Mouse (Mus musculus) intestine, embryonic 14.5 days (tissue): ENCODE results near the gene Dip2b. TPM values are rescaled to one million over a fixed set of nuclear protein-coding genes. Genes with fewer than 3 reads are reported as not detected.
A peak's percentile ranks its signal among the peaks of the same experiment; 100 is the strongest.

Experiments
- ATAC-seq: fragments of 200-750 bp; cut with Nextera tagmentation; replicated peaks from 2 replicates; pipeline ENCODE4 v1.8.0; 2017; ENCODE audit warnings: low read depth, moderate number of reproducible peaks, moderate TSS enrichment, moderate library complexity; ENCODE audit not compliant: low FRiP score, low TSS enrichment
- DNase-seq: peaks from one replicate; pipeline ENCODE4 v3.0.0-alpha.2; 2018; ENCODE audit warnings: low spot score
- H3K27ac ChIP-seq: fragments of 300-500 bp; sonication (generic); 2 replicates; pipeline ENCODE4 v1.5.1; 2014; ENCODE audit warnings: low read depth, mild to moderate bottlenecking, control low read depth
- H3K27me3 ChIP-seq: fragments of 300-500 bp; sonication (generic); replicated peaks from 2 replicates; pipeline ENCODE4 v1.6.1; 2014; ENCODE audit warnings: low read length, control low read depth; ENCODE audit not compliant: control insufficient read depth, insufficient read depth
- H3K36me3 ChIP-seq: fragments of 300-500 bp; sonication (generic); 2 replicates; pipeline ENCODE4 v1.6.1; 2014; ENCODE audit warnings: low read length, control low read depth; ENCODE audit not compliant: control insufficient read depth, insufficient read depth
- H3K4me1 ChIP-seq: fragments of 300-500 bp; sonication (generic); replicated peaks from 2 replicates; pipeline ENCODE4 v1.6.1; 2014; ENCODE audit warnings: low read length, control low read depth, mixed read lengths; ENCODE audit not compliant: control insufficient read depth, insufficient read depth
- H3K4me2 ChIP-seq: fragments of 300-500 bp; sonication (generic); 2 replicates; pipeline ENCODE4 v1.6.1; 2014; ENCODE audit warnings: low read length
- H3K4me3 ChIP-seq: fragments of 300-500 bp; sonication (generic); 2 replicates; pipeline ENCODE4 v1.5.1; 2014; ENCODE audit warnings: low read depth, low read length, control low read depth, mixed read lengths
- H3K9ac ChIP-seq: fragments of 300-500 bp; sonication (generic); 2 replicates; pipeline ENCODE4 v1.6.1; 2014; ENCODE audit warnings: mild to moderate bottlenecking, low read length
- H3K9me3 ChIP-seq: fragments of 300-500 bp; sonication (generic); 2 replicates; pipeline ENCODE4 v1.6.1; 2016; ENCODE audit warnings: low read length, control low read depth; ENCODE audit not compliant: control insufficient read depth
- WGBS: fragments of 180-500 bp; shearing (Covaris S2); extraction: QIAGEN DNeasy Blood & Tissue Kit; methylation state at CpG from one replicate; pipeline ENCODE4 v1.1.7; 2014; 5-methylcytosine and 5-hydroxymethylcytosine counted together
- polyA plus RNA-seq: library from polyadenylated mRNA; unstranded; fragments of >200 nt; fragmentation: Nextera tagmentation; extraction: Ambion mirVana; gene quantifications from 2 replicates; pipeline ENCODE4 v1.2.1, GENCODE M21; 2014

The Dip2b gene
- polyA plus RNA-seq, 1 experiment from 2014 or later, result 15.2 TPM

DNA sequence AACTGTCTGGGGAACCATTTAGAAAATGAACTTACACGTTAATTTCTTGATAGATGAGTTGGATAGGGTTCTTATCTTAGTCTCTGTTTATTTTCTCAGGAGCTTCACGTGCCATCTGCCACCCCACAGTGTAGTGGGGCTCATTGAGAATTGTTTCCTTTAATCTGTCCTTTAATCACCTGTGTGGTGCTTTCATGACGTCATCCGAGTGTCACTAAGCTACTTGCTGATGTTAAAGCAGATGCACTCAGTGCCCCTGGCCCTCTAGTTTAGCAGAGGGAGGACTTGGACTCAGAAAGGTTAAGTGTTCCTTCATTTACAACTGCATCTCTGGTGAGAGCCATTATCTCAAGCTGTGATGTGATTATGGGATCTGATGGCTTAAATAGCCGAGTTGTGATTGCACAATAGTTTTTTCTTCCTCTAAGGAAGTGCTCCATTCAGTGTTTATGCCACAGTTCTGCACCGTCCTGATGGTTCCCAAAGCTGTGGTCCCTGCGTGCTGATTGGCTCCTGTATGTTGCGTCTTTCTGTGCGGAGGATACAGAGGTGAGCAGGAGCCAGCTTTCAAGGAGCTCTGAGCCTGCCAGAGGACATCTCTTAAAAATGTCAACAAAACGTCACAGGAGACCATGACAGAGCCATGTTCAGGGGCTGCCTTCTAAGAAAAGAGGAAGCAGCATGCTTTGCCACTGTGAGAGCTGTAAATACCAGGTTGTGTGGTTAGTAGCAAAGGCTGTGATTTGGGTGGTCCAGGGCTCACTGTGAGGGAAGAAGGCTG lies 3.0 kb downstream of the Dip2b start:
- 0 out of 2 replicates have a peak overlapping the region, but pooled peaks have one; percentile 27 for H3K9ac ChIP-seq
- H3K4me1 ChIP-seq, result peaks cover 32% of the 10 kb centered on the region
- DNase-seq (no peak), ATAC-seq (no peak)
- H3K9me3 ChIP-seq, result no peaks in the 10 kb centered on the region
- peak overlapping the region; percentile 11; the same call in 1 of the 2 replicates for H3K27ac ChIP-seq
- no peaks in the 10 kb centered on the region for H3K27me3 ChIP-seq
- H3K4me3 ChIP-seq, result 0 out of 2 replicates have a peak overlapping the region, but pooled peaks have one; percentile 8
- peak overlapping the region; percentile 91 for H3K4me2 ChIP-seq
- WGBS, result 30% methylated on average over 10 of the region's 10 CpGs
- H3K36me3 ChIP-seq, result no peaks in the 10 kb centered on the region

DNA sequence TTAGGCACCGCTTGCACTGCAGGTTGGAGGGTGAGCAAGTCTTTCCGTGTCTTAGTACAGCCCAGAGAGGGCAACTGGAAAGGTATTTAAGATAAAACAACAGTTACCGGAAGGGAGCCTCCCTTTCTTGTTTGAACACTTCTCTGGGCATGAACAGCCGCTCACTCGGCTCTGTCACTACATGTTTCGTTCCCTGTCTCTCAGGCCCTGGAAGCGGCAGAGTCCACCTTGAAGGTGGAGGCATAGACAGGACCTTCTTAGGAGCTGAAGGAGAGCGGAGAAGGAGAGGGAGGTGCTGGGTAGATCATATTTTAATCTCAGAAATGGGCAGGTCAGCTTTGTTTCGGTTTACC lies 3.6 kb downstream of the Dip2b start:
- Histone ChIP-seq H3K4me2 (0 out of 2 replicates have a peak overlapping the region, but pooled peaks have one; percentile 7), H3K36me3 (peaks cover 4% of the 10 kb centered on the region; the same call in 1 of the 2 replicates), H3K4me1 (peaks cover 32% of the 10 kb centered on the region), H3K4me3 (no peak overlapping the region), H3K9ac (no peak overlapping the region), H3K27me3 (no peaks in the 10 kb centered on the region), H3K9me3 (no peaks in the 10 kb centered on the region), H3K27ac (no peak overlapping the region)
- ATAC-seq, result no peak
- 65% methylated on average over 9 of the region's 9 CpGs for WGBS
- no peak for DNase-seq

DNA sequence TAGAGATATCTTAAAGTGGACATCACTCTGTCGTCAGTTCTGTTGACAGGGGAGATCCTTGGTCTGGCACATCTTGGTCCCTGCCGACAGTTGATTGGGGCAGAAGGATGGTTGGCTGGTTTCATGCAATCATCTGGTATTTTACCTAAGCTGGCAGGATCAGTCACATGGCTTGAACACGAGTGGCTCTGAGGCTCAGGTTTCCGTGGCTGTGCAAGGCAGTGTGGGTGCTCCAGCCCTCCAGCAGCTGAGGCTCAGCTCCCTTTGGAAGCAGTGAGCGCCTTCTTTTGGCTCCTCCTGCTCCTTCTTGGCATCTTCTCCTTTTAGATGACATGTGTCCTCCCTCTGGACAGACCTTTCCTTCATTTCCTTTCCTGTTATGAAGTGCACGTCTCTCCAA lies 7.1 kb downstream of the Dip2b start:
- peaks cover 8% of the 10 kb centered on the region for H3K36me3 ChIP-seq

DNA sequence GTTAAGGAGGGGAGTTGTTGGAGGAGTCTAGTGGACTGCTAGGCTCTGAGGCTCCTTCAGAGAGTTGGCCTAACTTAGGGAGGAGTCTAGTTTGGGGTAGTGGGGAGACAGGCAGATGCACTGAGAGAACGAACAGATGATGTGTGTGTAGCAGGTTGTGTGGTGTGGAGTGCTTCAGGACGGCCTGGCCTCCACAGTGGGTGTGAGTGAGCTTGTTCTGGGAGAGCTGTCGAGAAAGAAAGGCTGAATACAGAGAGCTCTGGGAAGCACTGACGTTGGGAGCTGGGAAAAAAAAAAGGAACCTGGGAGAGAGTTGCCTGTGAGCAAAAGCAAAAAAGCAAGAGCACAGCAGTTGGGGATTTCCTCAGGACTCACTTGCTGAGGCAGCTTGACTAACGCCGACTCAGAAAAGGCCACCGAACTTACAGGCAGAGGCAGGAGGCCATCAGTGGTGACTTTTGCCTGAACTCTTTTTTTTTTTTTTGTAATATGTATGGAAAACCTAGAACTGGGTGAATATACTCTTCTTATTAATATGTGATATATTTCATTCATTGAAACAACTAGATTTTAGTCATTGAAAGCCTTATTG lies 11.1 kb downstream of the Dip2b start:
- WGBS, result 83% methylated on average over 7 of the region's 7 CpGs
- H3K9ac ChIP-seq, result no peak overlapping the region

More for the DNA sequence above, 7.1 kb downstream of the Dip2b start:
- 53% methylated on average over 6 of the region's 6 CpGs for whole genome bisulfite sequencing
- no peaks in the 10 kb centered on the region for H3K27me3 ChIP-seq
- H3K27ac ChIP-seq, result no peak overlapping the region
- H3K9ac ChIP-seq, result no peak overlapping the region
- no peak overlapping the region for H3K4me2 ChIP-seq
- H3K9me3 ChIP-seq, result no peaks in the 10 kb centered on the region
- peaks cover 22% of the 10 kb centered on the region for H3K4me1 ChIP-seq
- DNase-seq (no peak), ATAC-seq (no peak)
- no peak overlapping the region for H3K4me3 ChIP-seq

DNA sequence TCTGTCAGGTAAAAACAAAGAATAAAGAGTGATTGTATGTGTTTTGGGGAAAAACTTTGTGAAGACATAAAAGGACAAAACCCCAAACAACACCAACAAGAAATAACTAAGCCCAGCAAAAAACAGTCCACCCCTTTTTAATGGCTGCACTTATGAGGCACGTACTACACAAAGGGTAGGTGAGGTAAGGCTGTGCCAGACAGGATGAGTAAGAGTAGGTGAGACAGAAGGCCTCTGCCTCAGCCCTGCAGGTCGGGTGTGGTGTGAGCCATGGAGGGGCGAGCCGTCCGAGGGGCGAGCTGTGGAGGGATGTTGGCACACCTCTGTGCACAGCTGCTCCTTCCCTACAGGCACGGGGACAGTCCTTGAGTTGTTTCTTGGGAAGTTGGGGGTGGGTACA lies 12.5 kb downstream of the Dip2b start:
- no peak for ATAC-seq
- 79% methylated on average over 7 of the region's 7 CpGs for WGBS
- H3K36me3 ChIP-seq, result peaks cover 8% of the 10 kb centered on the region

More for the DNA sequence above, 11.1 kb downstream of the Dip2b start:
- H3K4me1 ChIP-seq, result peaks cover 9% of the 10 kb centered on the region; the same call in 1 of the 2 replicates
- no peak overlapping the region for H3K4me2 ChIP-seq
- DNase-seq (no peak), ATAC-seq (no peak)
- H3K27ac ChIP-seq, result no peak overlapping the region
- H3K9me3 ChIP-seq, result no peaks in the 10 kb centered on the region
- peaks cover 8% of the 10 kb centered on the region for H3K36me3 ChIP-seq
- H3K4me3 ChIP-seq, result no peak overlapping the region
- no peaks in the 10 kb centered on the region for H3K27me3 ChIP-seq

DNA sequence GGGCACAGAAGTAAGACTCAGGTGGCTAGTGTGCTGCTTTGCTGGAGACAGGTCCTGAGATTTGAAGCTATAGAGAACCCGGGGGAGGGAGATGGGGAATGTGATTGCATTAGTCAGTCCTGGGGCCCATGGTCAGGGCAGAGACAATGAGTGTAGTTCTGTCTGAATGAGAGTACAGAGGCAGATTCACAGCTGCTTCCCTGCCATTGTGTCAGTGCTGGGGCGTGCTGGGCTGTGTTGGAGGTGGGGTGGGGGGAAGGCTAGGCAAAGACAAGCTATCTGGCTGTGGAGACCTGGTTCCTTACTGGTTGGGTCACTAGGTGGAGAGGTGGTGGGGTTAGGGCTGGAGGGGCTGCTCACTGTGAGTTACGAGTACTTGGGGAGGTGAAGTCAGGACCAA lies 14.3 kb downstream of the Dip2b start:
- ATAC-seq (no peak), DNase-seq (no peak)
- H3K27ac ChIP-seq, result no peak overlapping the region
- no peaks in the 10 kb centered on the region for H3K27me3 ChIP-seq
- H3K36me3 ChIP-seq, result peaks cover 3% of the 10 kb centered on the region; the same call in 1 of the 2 replicates
- WGBS, result 51% methylated on average over 3 of the region's 3 CpGs
- H3K4me3 ChIP-seq, result no peak overlapping the region
- H3K9me3 ChIP-seq, result no peaks in the 10 kb centered on the region
- H3K4me2 ChIP-seq, result no peak overlapping the region
- no peaks in the 10 kb centered on the region for H3K4me1 ChIP-seq
- no peak overlapping the region for H3K9ac ChIP-seq

More for the DNA sequence above, 12.5 kb downstream of the Dip2b start:
- H3K27ac ChIP-seq, result no peak overlapping the region
- no peaks in the 10 kb centered on the region for H3K9me3 ChIP-seq
- DNase-seq, result no peak
- H3K4me3 ChIP-seq, result no peak overlapping the region
- H3K4me1 ChIP-seq, result peaks cover 4% of the 10 kb centered on the region; the same call in 1 of the 2 replicates
- H3K27me3 ChIP-seq, result no peaks in the 10 kb centered on the region
- no peak overlapping the region for H3K4me2 ChIP-seq
- H3K9ac ChIP-seq, result no peak overlapping the region

DNA sequence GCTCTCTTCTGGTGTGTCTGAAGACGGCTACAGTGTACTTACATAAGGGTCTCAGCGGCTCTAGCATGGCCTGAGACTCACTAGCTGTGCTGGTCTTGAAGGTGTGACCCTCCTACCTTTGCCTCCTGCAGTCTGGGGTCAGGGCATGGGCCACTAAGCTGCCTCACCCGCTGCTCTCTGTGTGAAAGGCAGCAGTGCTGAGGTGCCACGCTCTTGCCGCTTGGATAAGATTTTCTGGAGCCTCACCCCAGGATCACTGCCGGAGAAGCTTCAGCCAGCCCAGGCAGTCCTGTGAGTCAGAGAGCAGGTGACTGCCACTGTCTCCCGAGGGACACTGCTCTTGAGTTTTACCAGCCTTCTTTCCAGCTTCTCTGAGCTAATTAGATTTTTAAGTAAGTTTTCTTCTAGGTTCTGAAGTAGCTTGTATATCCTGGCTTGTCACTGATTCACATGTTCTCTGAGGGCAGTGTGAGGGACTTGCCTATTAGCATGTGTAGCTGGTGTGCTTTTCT lies 18.0 kb downstream of the Dip2b start:
- Histone ChIP-seq H3K27ac (no peak overlapping the region), H3K4me3 (no peak overlapping the region), H3K9ac (no peak overlapping the region), H3K27me3 (no peaks in the 10 kb centered on the region), H3K4me2 (no peak overlapping the region), H3K36me3 (no peaks in the 10 kb centered on the region), H3K4me1 (no peaks in the 10 kb centered on the region), H3K9me3 (no peaks in the 10 kb centered on the region)
- ATAC-seq, result no peak
- WGBS, result 85% methylated on average over 7 of the region's 7 CpGs
- DNase-seq, result no peak

DNA sequence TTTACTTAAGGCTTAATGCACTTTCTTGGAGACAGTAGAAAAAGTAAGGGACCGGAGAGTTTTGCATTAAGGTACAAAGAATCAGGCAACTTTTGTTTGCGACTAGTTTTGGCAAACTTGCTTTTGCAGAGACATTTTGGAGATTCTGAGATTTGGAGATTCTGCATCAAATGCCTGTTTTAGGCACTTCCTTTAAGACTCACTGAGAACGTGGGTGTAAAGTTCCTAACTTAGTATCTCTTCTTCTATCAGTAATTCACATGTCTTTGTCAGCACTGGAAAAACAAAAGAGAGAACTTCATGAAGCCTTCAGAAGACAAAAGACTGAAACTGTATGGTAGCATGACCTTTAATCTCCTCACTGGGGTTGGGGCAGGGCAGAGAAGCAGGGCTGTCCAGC lies 19.2 kb downstream of the Dip2b start:
- no peak for ATAC-seq
- no peaks in the 10 kb centered on the region for H3K27me3 ChIP-seq
- no peak overlapping the region for H3K4me2 ChIP-seq
- no peaks in the 10 kb centered on the region for H3K4me1 ChIP-seq
- 81% methylated on average over 3 of the region's 3 CpGs for WGBS
- DNase-seq, result no peak
- no peak overlapping the region for H3K4me3 ChIP-seq
- no peak overlapping the region for H3K9ac ChIP-seq
- H3K9me3 ChIP-seq, result no peaks in the 10 kb centered on the region
- H3K27ac ChIP-seq, result no peak overlapping the region
- H3K36me3 ChIP-seq, result no peaks in the 10 kb centered on the region
